Mouse (Mus musculus) urinary bladder, postnatal 10 days (tissue): ENCODE data around the gene Cyp2c23.
A peak's percentile ranks its signal among the peaks of the same experiment; 100 is the strongest.

ENCODE experiments used
- DNase-seq: peaks from one replicate; pipeline ENCODE4 v3.0.0; 2022; ENCODE audit warnings: low spot score

Cyp2c23 gene

GRCm38 (mm10) chr19:43972129-43972528 lies 56.9 kb downstream of the Cyp2c23 start:
- no peak for DNase-seq

- DNase-seq = no peak
These were observed 60.5 kb downstream of the Cyp2c23 start for GRCm38 (mm10) chr19:43968436-43969026.

- no peak for DNase-seq
These were observed 62.5 kb downstream of the Cyp2c23 start for GRCm38 (mm10) chr19:43966481-43966880.

- no peak for DNase-seq
These were observed 63.4 kb downstream of the Cyp2c23 start for GRCm38 (mm10) chr19:43965496-43966085.

GRCm38 (mm10) chr19:43962795-43963194 lies 66.2 kb downstream of the Cyp2c23 start:
- DNase-seq = no peak

- no peak for DNase-seq
These were observed 67.8 kb downstream of the Cyp2c23 start for GRCm38 (mm10) chr19:43961185-43961584.

- DNase-seq = no peak
These were observed 69.0 kb downstream of the Cyp2c23 start for GRCm38 (mm10) chr19:43960014-43960413.

- DNase-seq = peak; percentile 48
These were observed 69.8 kb downstream of the Cyp2c23 start for GRCm38 (mm10) chr19:43959162-43959561.

GRCm38 (mm10) chr19:43957881-43958280 lies 71.1 kb downstream of the Cyp2c23 start:
- DNase-seq = no peak

GRCm38 (mm10) chr19:43957402-43957801 lies 71.6 kb downstream of the Cyp2c23 start:
- DNase-seq = no peak

- no peak for DNase-seq
These were observed 73.7 kb downstream of the Cyp2c23 start for GRCm38 (mm10) chr19:43955266-43955665.
